Mouse (Mus musculus): ENCODE measurements around the gene Mphosph8. TPM values are rescaled to one million over a fixed set of nuclear protein-coding genes. Genes with fewer than 3 reads are reported as not detected.

Mphosph8 gene
- polyA plus RNA-seq, 1 experiment, result 0.71 TPM

DNA sequence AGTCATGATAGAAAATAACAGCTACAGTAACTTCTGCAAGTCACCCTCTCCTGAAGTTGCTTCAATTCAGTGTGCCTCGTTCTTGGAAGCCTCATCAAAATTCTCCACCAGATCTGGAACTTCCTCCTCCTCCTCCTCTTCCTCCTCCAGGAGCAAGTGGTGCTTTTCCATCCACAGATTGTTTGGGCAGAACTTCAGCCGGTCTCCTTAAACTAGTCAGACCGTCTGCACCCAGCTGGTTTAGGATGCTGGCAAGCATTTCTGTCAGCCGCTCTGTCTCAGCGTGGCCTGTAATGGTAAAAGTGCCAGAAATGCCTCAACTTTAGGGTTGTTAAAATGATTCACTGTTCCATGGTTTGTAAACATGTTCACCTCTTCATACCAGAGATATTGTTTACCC, 2.4 kb upstream of the Mphosph8 start:
- TF ChIP-seq CTCF (IDR thresholded peaks at IDR 0.05; ENCODE audit: extremely low read depth, insufficient read length, insufficient replicate concordance, low read depth, low read length), result no peak
- no peak for TF ChIP-seq POLR2A (IDR thresholded peaks at IDR 0.05; ENCODE audit: low read depth, low read length)
- H3K27me3 ChIP-seq (ENCODE audit: control insufficient read depth, insufficient read depth, low read length), result no peaks in the 10 kb centered on the region
- WGBS, result 78% methylated on average over 5 of the region's 5 CpGs

DNA sequence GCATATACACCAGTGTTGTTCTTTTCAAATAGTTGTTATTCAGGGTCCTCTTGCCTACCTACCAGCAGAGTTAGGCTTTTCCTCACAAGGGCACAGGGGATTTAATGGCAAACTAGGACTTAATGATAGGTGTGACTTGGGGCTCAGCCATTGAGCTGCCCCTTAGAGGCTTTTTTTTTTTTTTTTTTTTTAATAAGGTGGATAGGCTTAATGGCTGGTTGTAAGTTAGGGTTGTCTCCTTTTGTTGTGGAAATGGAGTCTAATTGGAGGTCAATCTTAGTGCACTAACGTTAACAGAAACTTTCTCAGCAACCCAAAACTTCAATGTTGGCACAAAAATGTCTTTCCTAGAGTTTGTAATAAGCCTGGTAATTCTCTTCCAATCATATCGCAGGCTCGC, 1.1 kb upstream of the Mphosph8 start:
- no peaks in the 10 kb centered on the region for H3K36me3 ChIP-seq (ENCODE audit: control insufficient read depth, insufficient read depth, low read length)
- H3K4me1 ChIP-seq (ENCODE audit: control insufficient read depth, insufficient read depth, insufficient read length, low read length), result no peaks in the 10 kb centered on the region
- TF ChIP-seq POLR2A (IDR thresholded peaks at IDR 0.05; ENCODE audit: low read depth, low read length) (no peak), CTCF (IDR thresholded peaks at IDR 0.05; ENCODE audit: extremely low read depth, insufficient read length, insufficient replicate concordance, low read depth, low read length) (no peak)
- H3K27me3 ChIP-seq (ENCODE audit: control insufficient read depth, insufficient read depth, low read length), result no peaks in the 10 kb centered on the region
- 91% methylated on average over 3 of the region's 3 CpGs for WGBS
- H3K4me3 ChIP-seq (ENCODE audit: low read depth, low read length), result no peak overlapping the region
- H3K27ac ChIP-seq (ENCODE audit: insufficient read depth, low read depth, low read length), result no peak overlapping the region

More for the DNA sequence above, 2.4 kb upstream of the Mphosph8 start:
- no peak overlapping the region for H3K27ac ChIP-seq (ENCODE audit: insufficient read depth, low read depth, low read length)
- H3K4me3 ChIP-seq (ENCODE audit: low read depth, low read length), result no peak overlapping the region
- H3K4me1 ChIP-seq (ENCODE audit: control insufficient read depth, insufficient read depth, insufficient read length, low read length), result no peaks in the 10 kb centered on the region
- H3K36me3 ChIP-seq (ENCODE audit: control insufficient read depth, insufficient read depth, low read length), result no peaks in the 10 kb centered on the region

DNA sequence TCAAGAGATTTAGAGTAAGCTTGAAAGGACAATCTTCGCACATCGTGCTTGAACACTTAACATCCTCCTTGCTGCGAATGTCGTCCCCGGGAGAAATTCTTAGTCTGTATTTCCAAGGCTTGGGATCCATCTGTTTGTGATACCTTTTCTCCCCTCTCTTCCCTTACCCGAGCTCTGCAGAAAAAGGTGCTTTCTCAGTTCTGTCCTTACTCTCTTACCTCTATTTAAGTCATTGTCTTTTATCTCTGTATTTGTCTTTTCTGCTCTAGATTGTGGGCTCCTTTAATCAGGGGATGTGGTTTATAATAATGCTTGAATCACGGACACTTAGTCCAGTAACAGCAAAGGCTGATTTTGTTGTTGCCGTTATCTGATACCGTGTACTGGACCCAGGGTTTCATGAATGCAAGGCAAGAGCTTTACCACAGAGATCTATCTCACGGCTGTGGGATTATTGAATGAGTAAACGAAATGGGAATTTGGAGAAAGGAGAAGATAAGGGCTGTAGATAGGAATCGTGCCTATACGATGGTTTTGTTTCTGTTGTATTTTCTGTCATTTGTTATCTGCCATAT, 1.1 kb downstream of the Mphosph8 start:
- H3K27ac ChIP-seq (ENCODE audit: insufficient read depth, low read depth, low read length), result peak overlapping the region; percentile 61; the same call in 1 of the 2 replicates
- no peaks in the 10 kb centered on the region for H3K27me3 ChIP-seq (ENCODE audit: control insufficient read depth, insufficient read depth, low read length)
- no peaks in the 10 kb centered on the region for H3K4me1 ChIP-seq (ENCODE audit: control insufficient read depth, insufficient read depth, insufficient read length, low read length)
- peak overlapping the region; percentile 95 for H3K4me3 ChIP-seq (ENCODE audit: low read depth, low read length)
- TF ChIP-seq CTCF (IDR thresholded peaks at IDR 0.05; ENCODE audit: extremely low read depth, insufficient read length, insufficient replicate concordance, low read depth, low read length) (no peak), POLR2A (IDR thresholded peaks at IDR 0.05; ENCODE audit: low read depth, low read length) (no peak)
- H3K36me3 ChIP-seq (ENCODE audit: control insufficient read depth, insufficient read depth, low read length), result peaks cover 8% of the 10 kb centered on the region
- 2% methylated on average over 13 of the region's 13 CpGs for WGBS

DNA sequence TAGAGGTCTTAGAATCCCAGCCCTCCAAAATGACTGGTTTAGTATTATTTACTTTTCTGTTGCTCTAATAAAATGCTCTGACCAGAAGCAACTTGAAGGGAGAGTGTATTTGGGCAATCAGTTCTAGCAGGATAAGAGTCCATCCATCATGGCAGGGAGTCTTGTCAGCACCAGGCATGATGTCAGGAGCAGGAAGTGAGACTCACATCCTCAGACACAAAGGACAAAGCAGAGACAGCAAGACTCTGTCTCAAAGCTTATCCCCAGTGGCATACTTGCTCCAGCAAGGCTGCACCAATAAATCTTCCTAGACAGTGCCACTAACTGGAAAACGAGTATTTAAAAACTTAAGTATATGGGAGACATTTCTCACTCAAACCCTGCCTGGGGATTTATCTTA, 17.4 kb downstream of the Mphosph8 start:
- WGBS, result 56% methylated on average over 1 of the region's 1 CpGs
- Histone ChIP-seq H3K4me3 (ENCODE audit: low read depth, low read length) (no peak overlapping the region), H3K36me3 (ENCODE audit: control insufficient read depth, insufficient read depth, low read length) (peaks cover 52% of the 10 kb centered on the region), H3K4me1 (ENCODE audit: control insufficient read depth, insufficient read depth, insufficient read length, low read length) (no peaks in the 10 kb centered on the region), H3K27ac (ENCODE audit: insufficient read depth, low read depth, low read length) (no peak overlapping the region), H3K27me3 (ENCODE audit: control insufficient read depth, insufficient read depth, low read length) (no peaks in the 10 kb centered on the region)
- no peak for TF ChIP-seq POLR2A (IDR thresholded peaks at IDR 0.05; ENCODE audit: low read depth, low read length)
- no peak for TF ChIP-seq CTCF (IDR thresholded peaks at IDR 0.05; ENCODE audit: extremely low read depth, insufficient read length, insufficient replicate concordance, low read depth, low read length)

DNA sequence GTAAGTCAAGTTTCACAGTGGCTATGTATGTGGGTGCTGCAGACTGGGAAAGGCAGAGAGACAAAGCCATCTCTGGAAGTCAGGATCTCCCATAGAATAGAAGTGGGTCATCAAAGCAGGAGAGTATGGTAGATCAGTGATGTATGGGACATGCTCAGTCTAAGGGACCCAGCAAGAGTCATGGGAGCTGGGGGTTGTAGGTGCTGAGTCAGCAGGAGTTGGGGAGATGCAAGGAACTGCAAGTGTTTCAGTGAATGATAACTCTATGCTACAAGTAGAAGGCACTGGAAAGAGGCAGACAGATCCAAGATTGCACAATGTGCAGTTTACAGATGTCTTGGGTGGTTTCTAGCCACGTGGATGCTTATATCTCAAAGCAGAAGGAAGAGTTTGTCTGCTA, 21.1 kb downstream of the Mphosph8 start:
- no peaks in the 10 kb centered on the region for H3K4me1 ChIP-seq (ENCODE audit: control insufficient read depth, insufficient read depth, insufficient read length, low read length)
- TF ChIP-seq POLR2A (IDR thresholded peaks at IDR 0.05; ENCODE audit: low read depth, low read length) (no peak), CTCF (IDR thresholded peaks at IDR 0.05; ENCODE audit: extremely low read depth, insufficient read length, insufficient replicate concordance, low read depth, low read length) (no peak)
- H3K27ac ChIP-seq (ENCODE audit: insufficient read depth, low read depth, low read length), result no peak overlapping the region
- no peaks in the 10 kb centered on the region for H3K27me3 ChIP-seq (ENCODE audit: control insufficient read depth, insufficient read depth, low read length)
- WGBS, result 93% methylated on average over 1 of the region's 1 CpGs
- no peak overlapping the region for H3K4me3 ChIP-seq (ENCODE audit: low read depth, low read length)
- H3K36me3 ChIP-seq (ENCODE audit: control insufficient read depth, insufficient read depth, low read length), result peaks cover 67% of the 10 kb centered on the region

DNA sequence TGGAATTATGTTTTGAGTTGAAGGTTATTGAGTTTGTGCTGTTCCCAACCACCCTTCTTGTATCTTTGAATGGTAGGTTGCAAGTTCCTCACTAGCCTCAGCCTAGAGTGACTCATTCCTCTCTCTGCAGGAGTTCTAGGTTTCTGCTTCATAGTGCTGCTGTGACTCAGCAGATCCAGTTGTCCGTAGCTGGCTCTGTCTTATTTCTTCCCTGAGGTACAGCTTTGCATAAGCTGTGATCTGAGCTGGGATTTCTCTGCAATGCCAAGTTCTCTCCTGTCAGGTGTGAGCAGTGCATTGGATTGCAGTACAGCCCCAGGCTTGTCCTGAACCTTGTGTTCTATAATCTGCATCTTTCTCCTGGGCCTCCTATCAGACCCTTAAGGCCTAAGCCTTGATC, 21.7 kb downstream of the Mphosph8 start:
- Histone ChIP-seq H3K27ac (ENCODE audit: insufficient read depth, low read depth, low read length) (no peak overlapping the region), H3K36me3 (ENCODE audit: control insufficient read depth, insufficient read depth, low read length) (peaks cover 71% of the 10 kb centered on the region), H3K4me3 (ENCODE audit: low read depth, low read length) (no peak overlapping the region), H3K27me3 (ENCODE audit: control insufficient read depth, insufficient read depth, low read length) (no peaks in the 10 kb centered on the region), H3K4me1 (ENCODE audit: control insufficient read depth, insufficient read depth, insufficient read length, low read length) (no peaks in the 10 kb centered on the region)
- 85% methylated on average over 1 of the region's 1 CpGs for WGBS
- TF ChIP-seq CTCF (IDR thresholded peaks at IDR 0.05; ENCODE audit: extremely low read depth, insufficient read length, insufficient replicate concordance, low read depth, low read length), result no peak
- no peak for TF ChIP-seq POLR2A (IDR thresholded peaks at IDR 0.05; ENCODE audit: low read depth, low read length)

DNA sequence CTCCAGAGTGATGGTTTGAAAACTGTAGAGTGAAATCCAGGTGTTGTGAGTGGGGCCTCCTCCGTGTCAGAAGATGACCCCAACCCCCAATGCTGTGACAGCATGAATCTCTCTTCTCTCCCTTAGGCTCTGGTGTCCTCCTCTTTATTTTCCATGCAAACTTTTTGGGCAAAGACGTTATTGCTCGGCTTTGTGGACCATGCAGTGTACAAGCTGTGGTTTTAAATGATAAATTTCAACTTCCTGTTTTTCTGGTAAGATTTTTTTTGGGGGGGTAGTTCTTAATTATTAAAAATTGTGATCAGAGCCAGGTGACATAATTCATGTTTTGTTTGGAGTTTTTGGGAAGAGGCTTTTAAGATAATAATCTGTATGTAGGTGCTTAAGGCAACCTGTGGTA, 27.4 kb downstream of the Mphosph8 start:
- Histone ChIP-seq H3K36me3 (ENCODE audit: control insufficient read depth, insufficient read depth, low read length) (peaks cover 75% of the 10 kb centered on the region), H3K27ac (ENCODE audit: insufficient read depth, low read depth, low read length) (no peak overlapping the region), H3K27me3 (ENCODE audit: control insufficient read depth, insufficient read depth, low read length) (no peaks in the 10 kb centered on the region), H3K4me3 (ENCODE audit: low read depth, low read length) (no peak overlapping the region), H3K4me1 (ENCODE audit: control insufficient read depth, insufficient read depth, insufficient read length, low read length) (no peaks in the 10 kb centered on the region)
- no peak for TF ChIP-seq POLR2A (IDR thresholded peaks at IDR 0.05; ENCODE audit: low read depth, low read length)
- TF ChIP-seq CTCF (IDR thresholded peaks at IDR 0.05; ENCODE audit: extremely low read depth, insufficient read length, insufficient replicate concordance, low read depth, low read length), result no peak
- WGBS, result 73% methylated on average over 3 of the region's 3 CpGs
